8 mouse cellular contexts compared by ENCODE assay signal in genomic region chr8:94011076-94012012, GRCm38 (mm10). TPM values are rescaled to one million over a fixed set of nuclear protein-coding genes. Genes with fewer than 3 reads are reported as not detected.
DNase-seq lines count a peak whose midpoint lies in the region; ATAC-seq and TF ChIP-seq lines count a peak whose summit lies in the region.

No protein-coding gene starts in this region.

- H3K36me3 ChIP-seq in MEL (ENCODE audit: control insufficient read depth in 1 of 2, insufficient read depth in 2 of 2, low read length in 2 of 2): peaks cover 2 to 22% of the 10 kb centered on the region in 2 experiments
- peaks cover 4% of the 10 kb centered on the region; the same call in 1 of the 2 replicates for H3K36me3 ChIP-seq in forebrain, embryonic 14.5 days (ENCODE audit: control insufficient read depth, insufficient read depth, low read length)
- no peaks in the 10 kb centered on the region for H3K36me3 ChIP-seq in kidney, embryonic 14.5 days (ENCODE audit: control insufficient read depth, insufficient read depth, low read length)

- peak overlapping the region; percentile 99 for H3K9ac ChIP-seq in MEL (ENCODE audit: control insufficient read depth, low read depth, low read length, poor library complexity, severe bottlenecking)
- peak overlapping the region; percentile 98 for H3K9ac ChIP-seq in forebrain, embryonic 14.5 days (ENCODE audit: low read length)
- peak overlapping the region; percentile 98 for H3K9ac ChIP-seq in kidney, embryonic 14.5 days (ENCODE audit: low read depth, low read length)

- TF ChIP-seq POLR2A in MEL (IDR thresholded peaks at IDR 0.05; ENCODE audit: control insufficient read depth in 1 of 2, insufficient read depth in 1 of 2, low read depth in 1 of 2, low read length in 2 of 2, poor library complexity in 1 of 2): peak in 1 of 2 experiments; percentile 48; a peak in 1 of 4 replicates

- 3% methylated on average over 46 of the region's 48 CpGs for WGBS in forebrain, embryonic 14.5 days
- WGBS in kidney, embryonic 14.5 days: 3% methylated on average over 48 of the region's 48 CpGs

- DNase-seq in embryo, embryonic 10.5 days (ENCODE audit: low spot score): peak; percentile 52
- no peak for DNase-seq in embryo, embryonic 9.5 days (ENCODE audit: extremely low spot score)
- DNase-seq in MEL (ENCODE audit: low read depth, low spot score): peak; percentile 82
- DNase-seq in forebrain, embryonic 14.5 days (ENCODE audit: low spot score): peak; percentile 37
- DNase-seq in cerebellum, adult 9-11 months: no peak
- no peak for DNase-seq in right cerebral cortex, postnatal 25 days

- H3K27ac ChIP-seq in MEL (ENCODE audit: control insufficient read depth, low read depth, low read length): peak overlapping the region; percentile 94
- H3K27ac ChIP-seq in forebrain, embryonic 14.5 days (ENCODE audit: low read depth, low read length): peak overlapping the region; percentile 93
- H3K27ac ChIP-seq in kidney, embryonic 14.5 days (ENCODE audit: low read depth, low read length): peak overlapping the region; percentile 91

- no peaks in the 10 kb centered on the region for H3K27me3 ChIP-seq in MEL (ENCODE audit: control insufficient read depth in 1 of 2, insufficient read depth in 2 of 2, low read length in 2 of 2)
- H3K27me3 ChIP-seq in forebrain, embryonic 14.5 days (replicated peaks; ENCODE audit: control insufficient read depth, insufficient read depth, low read length): no peaks in the 10 kb centered on the region
- no peaks in the 10 kb centered on the region for H3K27me3 ChIP-seq in kidney, embryonic 14.5 days (ENCODE audit: control insufficient read depth, insufficient read depth, low read length)

- peak; percentile 8 to 69; a peak in 3 of 4 replicates for TF ChIP-seq EP300 in MEL (IDR thresholded peaks at IDR 0.05; ENCODE audit: low read depth in 1 of 2, low read length in 2 of 2)

- H3K4me1 ChIP-seq in MEL (ENCODE audit: control insufficient read depth in 1 of 2, insufficient read depth in 2 of 2, low read length in 2 of 2): peaks cover 16 to 20% of the 10 kb centered on the region in 2 experiments
- H3K4me1 ChIP-seq in forebrain, embryonic 14.5 days (ENCODE audit: control insufficient read depth, insufficient read depth, low read length): peaks cover 16% of the 10 kb centered on the region
- H3K4me1 ChIP-seq in kidney, embryonic 14.5 days (ENCODE audit: control insufficient read depth, insufficient read depth, low read length): peaks cover 21% of the 10 kb centered on the region; the same call in 1 of the 2 replicates

- no peaks in the 10 kb centered on the region for H3K9me3 ChIP-seq in MEL (replicated peaks; ENCODE audit: insufficient read depth, low read length)
- H3K9me3 ChIP-seq in forebrain, embryonic 14.5 days (replicated peaks; ENCODE audit: control insufficient read depth, low read length): no peaks in the 10 kb centered on the region
- no peaks in the 10 kb centered on the region for H3K9me3 ChIP-seq in kidney, embryonic 14.5 days (ENCODE audit: control insufficient read depth, low read length)

- ATAC-seq in forebrain, embryonic 14.5 days: no peak
- no peak for ATAC-seq in kidney, embryonic 14.5 days (ENCODE audit: low FRiP score, low TSS enrichment)
- ATAC-seq in megakaryocyte-erythroid progenitor cell, adult 5-6 weeks (replicated peaks; ENCODE audit: low FRiP score, low TSS enrichment, poor library complexity, severe bottlenecking): peak; percentile 46

- H3K4me3 ChIP-seq in MEL (ENCODE audit: control insufficient read depth in 1 of 2, insufficient read depth in 1 of 2, low read depth in 2 of 2, low read length in 2 of 2): peak overlapping the region; percentile 78 to 97
- peak overlapping the region; percentile 97 for H3K4me3 ChIP-seq in forebrain, embryonic 14.5 days (ENCODE audit: low read depth, low read length)
- H3K4me3 ChIP-seq in kidney, embryonic 14.5 days (ENCODE audit: low read length): peak overlapping the region; percentile 95

- no peak; a peak in 1 of 6 replicates for TF ChIP-seq CTCF in MEL (IDR thresholded peaks at IDR 0.05 in 2 of 3, conservative IDR thresholded peaks at IDR 0.05 in 1 of 3; ENCODE audit: control insufficient read depth in 1 of 3, insufficient read depth in 1 of 3, low read depth in 2 of 3, low read length in 3 of 3, poor library complexity in 1 of 3, severe bottlenecking in 1 of 3)

- no peak for TF ChIP-seq RAD21 in MEL (IDR thresholded peaks at IDR 0.05; ENCODE audit: low read depth, low read length)

- peak overlapping the region; percentile 87 for H3K4me2 ChIP-seq in forebrain, embryonic 14.5 days (ENCODE audit: low read length)
- H3K4me2 ChIP-seq in kidney, embryonic 14.5 days (replicated peaks; ENCODE audit: low read depth, low read length): peak overlapping the region; percentile 69

- peaks cover 46% of the 10 kb centered on the region for H3K79me2 ChIP-seq in MEL (ENCODE audit: control insufficient read depth, insufficient read depth, low read length, poor library complexity)

TF ChIP-seq in MEL, 35 proteins besides CTCF, POLR2A, EP300 and RAD21 (continues in another document):
- TF ChIP-seq HCFC1 (IDR thresholded peaks at IDR 0.05; ENCODE audit: low read depth, low read length): no peak; the same call in 1 of the 2 replicates
- TF ChIP-seq POLR2AphosphoS2 (IDR thresholded peaks at IDR 0.05; ENCODE audit: low read length): no peak; the same call in 1 of the 2 replicates
- peak; percentile 60; the same call in 1 of the 2 replicates for TF ChIP-seq MAX (IDR thresholded peaks at IDR 0.05; ENCODE audit: low read length)
- TF ChIP-seq SMC3 (IDR thresholded peaks at IDR 0.05; ENCODE audit: low read depth, low read length): no peak
- TF ChIP-seq UBTF (IDR thresholded peaks at IDR 0.05; ENCODE audit: borderline replicate concordance, insufficient read depth, low read depth, low read length): no peak
- TF ChIP-seq MYC (IDR thresholded peaks at IDR 0.05; ENCODE audit: low read depth, low read length): peak; percentile 79; the same call in 1 of the 2 replicates
- TF ChIP-seq ZC3H11A (IDR thresholded peaks at IDR 0.05; ENCODE audit: low read depth, low read length): no peak
- TF ChIP-seq USF1 (IDR thresholded peaks at IDR 0.05; ENCODE audit: low read depth, low read length): no peak
- no peak; the same call in 1 of the 2 replicates for TF ChIP-seq ZKSCAN1 (IDR thresholded peaks at IDR 0.05; ENCODE audit: low read depth, low read length)
- TF ChIP-seq NELFE (IDR thresholded peaks at IDR 0.05; ENCODE audit: low read depth, low read length): no peak
- 0 out of 2 replicates have a peak, but pooled peaks have one; percentile 34 for TF ChIP-seq BHLHE40 (IDR thresholded peaks at IDR 0.05; ENCODE audit: borderline replicate concordance, low read depth, low read length)
- 0 out of 2 replicates have a peak, but pooled peaks have one; percentile 46 for TF ChIP-seq CHD1 (IDR thresholded peaks at IDR 0.05; ENCODE audit: low read depth, low read length)
- TF ChIP-seq GATA1 (IDR thresholded peaks at IDR 0.05; ENCODE audit: low read depth, low read length): peak; percentile 65
- no peak for TF ChIP-seq ZMIZ1 (IDR thresholded peaks at IDR 0.05; ENCODE audit: low read depth, low read length)
- TF ChIP-seq MEF2A (IDR thresholded peaks at IDR 0.05; ENCODE audit: extremely low read depth, insufficient replicate concordance, low read depth, low read length, poor library complexity, severe bottlenecking): no peak
- no peak for TF ChIP-seq NRF1 (IDR thresholded peaks at IDR 0.05; ENCODE audit: insufficient read depth, low read depth, low read length, poor library complexity, severe bottlenecking)
- TF ChIP-seq MAFK (IDR thresholded peaks at IDR 0.05; ENCODE audit: borderline replicate concordance, low read depth, low read length): no peak
- peak; percentile 66; the same call in 1 of the 2 replicates for TF ChIP-seq TBP (IDR thresholded peaks at IDR 0.05; ENCODE audit: low read depth, low read length)
- TF ChIP-seq MAZ (IDR thresholded peaks at IDR 0.05; ENCODE audit: low read depth, low read length): no peak
- no peak for TF ChIP-seq RCOR1 (IDR thresholded peaks at IDR 0.05; ENCODE audit: low read depth, low read length)
- TF ChIP-seq ETS1 (IDR thresholded peaks at IDR 0.05; ENCODE audit: low read depth, low read length): peak; percentile 67; the same call in 1 of the 2 replicates
- no peak for TF ChIP-seq ZNF384 (IDR thresholded peaks at IDR 0.05; ENCODE audit: low read depth, low read length)
- no peak for TF ChIP-seq ELF1 (IDR thresholded peaks at IDR 0.05; ENCODE audit: low read depth, low read length)

RNA-seq across cellular contexts. Expression of gene Amfr, which starts 1.3 kb away (rescaled TPM):
- 82.7 and 90.0 TPM in 2 replicates for total RNA-seq in MEL (2012; rRNA removed)
- 100 to 1,000 TPM in 1 of 2 experiments, 10 to 100 TPM in 1; 80.1 to 292 TPM for polyA plus RNA-seq in MEL (2012; ENCODE audit: insufficient read depth in 1 of 2, insufficient read length in 2 of 2, low read depth in 1 of 2, low replicate concordance in 2 of 2, missing spikeins in 1 of 2)
- polyA plus RNA-seq in forebrain, embryonic 14.5 days (2014; fragmentation: Nextera tagmentation; extraction: Ambion mirVana): 55.8 and 60.2 TPM in 2 replicates
- 34.0 and 49.7 TPM in 2 replicates for polyA plus RNA-seq in kidney, embryonic 14.5 days (2014; fragmentation: Nextera tagmentation; extraction: Ambion mirVana)
- total RNA-seq in megakaryocyte-erythroid progenitor cell, adult 5-6 weeks (2014; fragmentation: Nextera tagmentation): 62.9 and 64.6 TPM in 2 replicates
- 89.4 and 214 TPM in 2 replicates for total RNA-seq in megakaryocyte-erythroid progenitor cell, adult 5-6 weeks (2017)

RNA-seq across cellular contexts. Expression of gene Nudt21, which starts 25.5 kb away (rescaled TPM):
- 157 and 162 TPM in 2 replicates for total RNA-seq in MEL (2012; rRNA removed)
- polyA plus RNA-seq in MEL (2012; ENCODE audit: insufficient read depth in 1 of 2, insufficient read length in 2 of 2, low read depth in 1 of 2, low replicate concordance in 2 of 2, missing spikeins in 1 of 2): 100 to 1,000 TPM in 1 of 2 experiments, not detected in 1; 118 TPM
- 165 and 171 TPM in 2 replicates for polyA plus RNA-seq in forebrain, embryonic 14.5 days (2014; fragmentation: Nextera tagmentation; extraction: Ambion mirVana)
- 140 and 142 TPM in 2 replicates for polyA plus RNA-seq in kidney, embryonic 14.5 days (2014; fragmentation: Nextera tagmentation; extraction: Ambion mirVana)
- 122 and 145 TPM in 2 replicates for total RNA-seq in megakaryocyte-erythroid progenitor cell, adult 5-6 weeks (2014; fragmentation: Nextera tagmentation)
- 68.2 and 81.4 TPM in 2 replicates for total RNA-seq in megakaryocyte-erythroid progenitor cell, adult 5-6 weeks (2017)

RNA-seq across cellular contexts. Expression of gene Ogfod1, which starts 25.7 kb away (rescaled TPM):
- 16.0 and 16.3 TPM in 2 replicates for total RNA-seq in MEL (2012; rRNA removed)
- polyA plus RNA-seq in MEL (2012; ENCODE audit: insufficient read depth in 1 of 2, insufficient read length in 2 of 2, low read depth in 1 of 2, low replicate concordance in 2 of 2, missing spikeins in 1 of 2): 10 to 100 TPM in 1 of 2 experiments, not detected in 1; 30.0 TPM
- 9.8 and 13.4 TPM in 2 replicates for polyA plus RNA-seq in forebrain, embryonic 14.5 days (2014; fragmentation: Nextera tagmentation; extraction: Ambion mirVana)
- polyA plus RNA-seq in kidney, embryonic 14.5 days (2014; fragmentation: Nextera tagmentation; extraction: Ambion mirVana): 8.6 and 14.2 TPM in 2 replicates
- 17.2 and 19.0 TPM in 2 replicates for total RNA-seq in megakaryocyte-erythroid progenitor cell, adult 5-6 weeks (2014; fragmentation: Nextera tagmentation)
- 8.4 and 11.3 TPM in 2 replicates for total RNA-seq in megakaryocyte-erythroid progenitor cell, adult 5-6 weeks (2017)

Comparison
In these comparisons a context has a peak if more than half of its experiments do, and no peak if none do; other contexts are left out.
1. DNase-seq: peak in embryo, embryonic 10.5 days (single experiment), MEL (single experiment) and forebrain, embryonic 14.5 days (single experiment); none in embryo, embryonic 9.5 days (single experiment), cerebellum, adult 9-11 months (single experiment) and right cerebral cortex, postnatal 25 days (single experiment).
2. Peak in every context shown above with its lines, with median percentiles within 50 percentile points of each other: H3K27ac ChIP-seq, H3K4me3 ChIP-seq and H3K9ac ChIP-seq.